Mouse (Mus musculus): ENCODE results near the gene Gm14597.
A peak's percentile ranks its signal among the peaks of the same experiment; 100 is the strongest.
"Not testable (repeated sequence)": the region's sequence is repeated elsewhere in the genome, so short reads cannot be mapped to it uniquely, and the experiment has no call there.

Gm14597 gene

GRCm38 (mm10) chrX:53608879-53609278 is at the start of gene Gm14597:
TSS of gene Gm14597 (minus strand) at chrX:53608979.
- DNase-seq, result not testable (repeated sequence)

GRCm38 (mm10) chrX:53652917-53653316 is 44.1 kb upstream of the Gm14597 start:
- DNase-seq, result not testable (repeated sequence)

- no peak for DNase-seq
These were observed 37.1 kb upstream of the Gm14597 start for GRCm38 (mm10) chrX:53645885-53646284.

- DNase-seq, result peak; percentile 64
These were observed 34.5 kb upstream of the Gm14597 start, which contains the start of gene Rtl8a for GRCm38 (mm10) chrX:53642980-53643961. TSS of gene Rtl8a (minus strand) at chrX:53643682.

GRCm38 (mm10) chrX:53642604-53642979 is 33.8 kb upstream of the Gm14597 start:
- not testable (repeated sequence) for DNase-seq

GRCm38 (mm10) chrX:53638107-53638506 is 29.3 kb upstream of the Gm14597 start:
- not testable (repeated sequence) for DNase-seq

GRCm38 (mm10) chrX:53611395-53611794 is 2.6 kb upstream of the Gm14597 start:
- not testable (repeated sequence) for DNase-seq

GRCm38 (mm10) chrX:53610571-53610970 is 1.8 kb upstream of the Gm14597 start:
- peak; percentile 49 for DNase-seq

- peak; percentile 11 for DNase-seq
These were observed 511 bp downstream of the Gm14597 start for GRCm38 (mm10) chrX:53608122-53608813.

GRCm38 (mm10) chrX:53607242-53608121 is 1.3 kb downstream of the Gm14597 start, which contains the start of gene Rtl8c:
TSS of gene Rtl8c (plus strand) at chrX:53608032.
- DNase-seq, result peak; percentile 71

- DNase-seq, result peak; percentile 5
These were observed 2.6 kb downstream of the Gm14597 start for GRCm38 (mm10) chrX:53606176-53606575.

- DNase-seq, result peak; percentile 74
These were observed 8.8 kb downstream of the Gm14597 start for GRCm38 (mm10) chrX:53599993-53600392.

- not testable (repeated sequence) for DNase-seq
These were observed 25.4 kb downstream of the Gm14597 start for GRCm38 (mm10) chrX:53583404-53583803.

GRCm38 (mm10) chrX:53581407-53581806 is 27.4 kb downstream of the Gm14597 start:
- DNase-seq, result not testable (repeated sequence)

GRCm38 (mm10) chrX:53579311-53579710 is 29.5 kb downstream of the Gm14597 start:
- no peak for DNase-seq

All from right cerebral cortex, postnatal 14 days (tissue).